Mouse (Mus musculus): ENCODE measurements at regions not wholly inside any gene's neighbourhood (a gene's known extent, or its start where the extent isn't known, plus 50 kb on each side); places are given as distances from the start of the nearest gene placed in this dataset.

GRCm38 (mm10) chr5:64621386-64621785, 181.8 kb upstream of the Klf3 start:
- TF ChIP-seq MAX (IDR thresholded peaks at IDR 0.05; ENCODE audit: low read length) (no peak), CTCF (conservative IDR thresholded peaks at IDR 0.05 in 1 of 2, IDR thresholded peaks at IDR 0.05 in 1 of 2; ENCODE audit: low read depth in 2 of 2, low read length in 2 of 2) (no peak), CHD1 (IDR thresholded peaks at IDR 0.05; ENCODE audit: low read depth, low read length) (no peak), KAT2A (IDR thresholded peaks at IDR 0.05; ENCODE audit: insufficient replicate concordance, low read length) (no peak), E2F4 (IDR thresholded peaks at IDR 0.05; ENCODE audit: insufficient replicate concordance, low read depth, low read length) (no peak), MXI1 (IDR thresholded peaks at IDR 0.05; ENCODE audit: low read depth, low read length) (no peak), ZC3H11A (IDR thresholded peaks at IDR 0.05; ENCODE audit: low read depth, low read length) (no peak), ZNF384 (IDR thresholded peaks at IDR 0.05; ENCODE audit: low read depth, low read length) (no peak)

Data from CH12.LX (cell line).